Mouse (Mus musculus) kidney, adult 11 months (tissue): ENCODE data around the gene Slc47a2.
"Not testable (repeated sequence)": the region's sequence is repeated elsewhere in the genome, so short reads cannot be mapped to it uniquely, and the experiment has no call there.

ENCODE experiments used
- DNase-seq: peaks from one replicate; pipeline ENCODE4 v3.0.0; 2022

The Slc47a2 gene

GRCm38 (mm10) chr11:61341233-61341632, 1.4 kb downstream of the Slc47a2 start:
- no peak for DNase-seq

- DNase-seq: no peak
These were observed 2.3 kb downstream of the Slc47a2 start for GRCm38 (mm10) chr11:61340374-61340773.

GRCm38 (mm10) chr11:61337586-61337985, 5.1 kb downstream of the Slc47a2 start:
- DNase-seq: no peak

GRCm38 (mm10) chr11:61320904-61321687, 21.6 kb downstream of the Slc47a2 start:
- no peak for DNase-seq

- DNase-seq: no peak
These were observed 22.6 kb downstream of the Slc47a2 start for GRCm38 (mm10) chr11:61319923-61320567.

GRCm38 (mm10) chr11:61319233-61319922, 23.3 kb downstream of the Slc47a2 start:
- DNase-seq: peak; percentile 49

GRCm38 (mm10) chr11:61316864-61317263, 25.8 kb downstream of the Slc47a2 start:
- no peak for DNase-seq

GRCm38 (mm10) chr11:61310321-61310720, 32.3 kb downstream of the Slc47a2 start:
- no peak for DNase-seq

- no peak for DNase-seq
These were observed 32.8 kb downstream of the Slc47a2 start for GRCm38 (mm10) chr11:61309831-61310230.

- DNase-seq: no peak
These were observed 34.9 kb downstream of the Slc47a2 start for GRCm38 (mm10) chr11:61307795-61308194.

GRCm38 (mm10) chr11:61305377-61305776, 37.3 kb downstream of the Slc47a2 start:
- DNase-seq: peak; percentile 45

GRCm38 (mm10) chr11:61304535-61304934, 38.1 kb downstream of the Slc47a2 start:
- not testable (repeated sequence) for DNase-seq

GRCm38 (mm10) chr11:61300716-61301392, 41.8 kb downstream of the Slc47a2 start:
- no peak for DNase-seq

- DNase-seq: no peak
These were observed 42.5 kb downstream of the Slc47a2 start for GRCm38 (mm10) chr11:61300205-61300604.

- DNase-seq: peak; percentile 44
These were observed 44.8 kb downstream of the Slc47a2 start for GRCm38 (mm10) chr11:61297901-61298300.

GRCm38 (mm10) chr11:61297326-61297725, 45.3 kb downstream of the Slc47a2 start:
- DNase-seq: no peak

GRCm38 (mm10) chr11:61296556-61296955, 46.1 kb downstream of the Slc47a2 start:
- DNase-seq: no peak

- no peak for DNase-seq
These were observed 47.1 kb downstream of the Slc47a2 start for GRCm38 (mm10) chr11:61295556-61295955.

- DNase-seq: no peak
These were observed 48.2 kb downstream of the Slc47a2 start for GRCm38 (mm10) chr11:61294431-61294830.

GRCm38 (mm10) chr11:61293251-61293650, 49.4 kb downstream of the Slc47a2 start:
- no peak for DNase-seq

GRCm38 (mm10) chr11:61284323-61284722, 58.3 kb downstream of the Slc47a2 start:
- DNase-seq: peak; percentile 44

GRCm38 (mm10) chr11:61283414-61284049, 59.1 kb downstream of the Slc47a2 start:
- DNase-seq: no peak
